Comparison of ENCODE assay signal across 9 mouse cellular contexts in the genomic region with DNA sequence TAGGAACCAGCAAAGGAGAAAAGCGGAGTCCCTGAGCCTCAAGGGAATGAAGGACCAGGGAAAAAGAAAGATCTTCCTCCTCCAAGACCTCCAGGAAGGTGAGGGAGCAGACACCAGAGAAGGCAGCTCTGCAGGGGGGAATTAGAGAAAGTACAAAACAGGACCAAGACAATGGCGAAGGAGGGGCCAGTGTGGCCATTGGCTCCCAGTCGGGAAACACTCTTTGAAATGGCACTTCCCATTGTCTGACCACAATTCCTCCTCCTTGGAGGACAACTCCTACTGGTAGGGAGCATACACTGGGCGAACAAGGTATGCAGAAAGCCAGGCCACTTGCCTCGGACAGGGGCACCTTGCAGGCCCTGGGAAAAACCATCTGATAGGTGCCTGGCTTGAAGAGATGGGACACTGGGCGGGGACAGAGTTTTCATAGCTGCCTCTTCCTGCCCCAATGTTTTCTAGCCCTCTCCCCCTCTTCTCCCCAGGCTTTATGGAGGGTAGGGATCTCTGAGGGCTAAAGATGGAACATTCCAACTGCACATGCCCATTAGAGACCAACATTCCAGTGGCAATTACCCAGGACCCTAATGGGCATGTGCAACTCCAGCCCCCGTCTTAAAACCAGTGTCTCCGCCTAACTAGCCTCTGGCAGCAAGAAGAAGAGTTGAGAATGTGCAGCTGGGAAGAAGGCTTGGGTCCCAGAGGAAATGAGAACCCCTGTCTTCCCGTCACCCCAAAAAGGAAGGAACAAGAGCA. TPM values are rescaled to one million over a fixed set of nuclear protein-coding genes. Genes with fewer than 3 reads are reported as not detected.
DNase-seq lines count a peak whose midpoint lies in the region; ATAC-seq and TF ChIP-seq lines count a peak whose summit lies in the region.
"Had no signal": no experiment of that assay in that cellular context is flagged by ENCODE, and none has a peak within 500 bp of the region (broad histone marks: within the 10 kb centered on the region; RNA-seq: fewer than 3 reads in every experiment).

No protein-coding gene starts in this region.

- no peaks in the 10 kb centered on the region for H3K36me3 ChIP-seq in ES-Bruce4 (ENCODE audit: control insufficient read depth, insufficient read depth, low read length, poor library complexity, severe bottlenecking)
- peaks cover 3% of the 10 kb centered on the region; the same call in 1 of the 2 replicates for H3K36me3 ChIP-seq in forebrain, postnatal 0 days (ENCODE audit: insufficient read depth)
- H3K36me3 ChIP-seq in midbrain, embryonic 12.5 days: peaks cover 19% of the 10 kb centered on the region

- no peak for ATAC-seq in forebrain, postnatal 0 days
- ATAC-seq in midbrain, embryonic 12.5 days (ENCODE audit: low FRiP score, low read depth): no peak

- peak; percentile 79 for TF ChIP-seq EP300 in ES-Bruce4 (IDR thresholded peaks at IDR 0.05; ENCODE audit: insufficient read depth, low read depth, low read length)

- H3K9ac ChIP-seq in ES-Bruce4 (ENCODE audit: low read depth, poor library complexity, severe bottlenecking): no peak overlapping the region
- H3K9ac ChIP-seq in forebrain, postnatal 0 days: 0 out of 2 replicates have a peak overlapping the region, but pooled peaks have one; percentile 15
- H3K9ac ChIP-seq in midbrain, embryonic 12.5 days (replicated peaks): peak overlapping the region; percentile 93
- H3K9ac ChIP-seq: liver, embryonic 14.5 days had no signal

- peaks cover 4% of the 10 kb centered on the region for H3K4me1 ChIP-seq in ES-Bruce4 (ENCODE audit: control insufficient read depth, insufficient read depth, low read length)
- peaks cover 42% of the 10 kb centered on the region for H3K4me1 ChIP-seq in forebrain, postnatal 0 days (ENCODE audit: insufficient read depth)
- peaks cover 79% of the 10 kb centered on the region for H3K4me1 ChIP-seq in midbrain, embryonic 12.5 days
- H3K4me1 ChIP-seq in cerebellum, adult 2 months (ENCODE audit: control insufficient read depth, insufficient read depth, low read length): no peaks in the 10 kb centered on the region

- peak; percentile 34 for DNase-seq in Muller cell, postnatal 12 days (ENCODE audit: inconsistent ontology term)
- DNase-seq in forebrain, postnatal 0 days: no peak
- no peak for DNase-seq in adrenal gland, postnatal 36 days
- DNase-seq in lung, postnatal 36 days: no peak
- DNase-seq in cerebellum, adult 2 months: no peak
- DNase-seq: kidney, postnatal 4 days had no signal

- no peak for TF ChIP-seq CTCF in ES-Bruce4 (IDR thresholded peaks at IDR 0.05; ENCODE audit: low read depth, low read length)
- TF ChIP-seq CTCF in forebrain, postnatal 0 days (IDR thresholded peaks at IDR 0.05; ENCODE audit: low read depth): no peak
- no peak for TF ChIP-seq CTCF in cerebellum, adult 2 months (IDR thresholded peaks at IDR 0.05; ENCODE audit: borderline replicate concordance, insufficient read depth, low read depth, low read length)

- H3K9me3 ChIP-seq in ES-Bruce4 (replicated peaks; ENCODE audit: control insufficient read depth, insufficient read depth, low read length, poor library complexity, severe bottlenecking): no peaks in the 10 kb centered on the region
- no peaks in the 10 kb centered on the region for H3K9me3 ChIP-seq in forebrain, postnatal 0 days (ENCODE audit: low read length)
- H3K9me3 ChIP-seq in midbrain, embryonic 12.5 days: no peaks in the 10 kb centered on the region

- 0 out of 2 replicates have a peak overlapping the region, but pooled peaks have one; percentile 3 for H3K27ac ChIP-seq in ES-Bruce4 (ENCODE audit: insufficient read depth, low read length)
- no peak overlapping the region for H3K27ac ChIP-seq in forebrain, postnatal 0 days (ENCODE audit: low read depth, low read length)
- H3K27ac ChIP-seq in midbrain, embryonic 12.5 days (replicated peaks): peak overlapping the region; percentile 97
- H3K27ac ChIP-seq in cerebellum, adult 2 months (ENCODE audit: insufficient read depth, low read length): no peak overlapping the region
- H3K27ac ChIP-seq: liver, embryonic 14.5 days had no signal

- H3K4me3 ChIP-seq in ES-Bruce4 (ENCODE audit: low read depth, low read length): no peak overlapping the region
- peak overlapping the region; percentile 97; the same call in 1 of the 2 replicates for H3K4me3 ChIP-seq in forebrain, postnatal 0 days (ENCODE audit: low read depth, low read length)
- H3K4me3 ChIP-seq in midbrain, embryonic 12.5 days: peak overlapping the region; percentile 92
- no peak overlapping the region for H3K4me3 ChIP-seq in cerebellum, adult 2 months (replicated peaks; ENCODE audit: insufficient read depth, low read depth, low read length)

- 17% methylated on average over 9 of the region's 9 CpGs for WGBS in forebrain, postnatal 0 days
- WGBS in midbrain, embryonic 12.5 days: 10% methylated on average over 9 of the region's 9 CpGs
- 63% methylated on average over 9 of the region's 9 CpGs for WGBS in cerebellum, adult 2 months

- no peak for TF ChIP-seq POLR2A in ES-Bruce4 (IDR thresholded peaks at IDR 0.05; ENCODE audit: insufficient read depth, low read length)
- no peak for TF ChIP-seq POLR2A in cerebellum, adult 2 months (IDR thresholded peaks at IDR 0.05; ENCODE audit: borderline replicate concordance, insufficient read depth, low read length)

- no peaks in the 10 kb centered on the region for H3K27me3 ChIP-seq in ES-Bruce4 (ENCODE audit: control insufficient read depth, insufficient read depth, low read length, poor library complexity, severe bottlenecking)
- no peaks in the 10 kb centered on the region for H3K27me3 ChIP-seq in forebrain, postnatal 0 days (ENCODE audit: insufficient read depth, low read length)
- H3K27me3 ChIP-seq in midbrain, embryonic 12.5 days: no peaks in the 10 kb centered on the region
- H3K27me3 ChIP-seq in cerebellum, adult 2 months (ENCODE audit: control insufficient read depth, insufficient read depth, low read length): no peaks in the 10 kb centered on the region

- H3K4me2 ChIP-seq in forebrain, postnatal 0 days (ENCODE audit: low read depth): peak overlapping the region; percentile 73
- peak overlapping the region; percentile 81 for H3K4me2 ChIP-seq in midbrain, embryonic 12.5 days (replicated peaks)

RNA-seq across cellular contexts. Expression of a gene that starts 3.9 kb away (rescaled TPM):
- 29.7 and 33.8 TPM in 2 replicates for polyA plus RNA-seq in ES-Bruce4 (2011; ENCODE audit: insufficient read depth, insufficient read length, low read depth, missing spikeins)
- total RNA-seq in forebrain, postnatal 0 days (2014; rRNA removed): 47.2 and 63.4 TPM in 2 replicates
- polyA plus RNA-seq in forebrain, postnatal 0 days (2015; fragmentation: Nextera tagmentation; extraction: Ambion mirVana): 35.3 and 37.3 TPM in 2 replicates
- polyA plus RNA-seq in midbrain, embryonic 12.5 days (2016; fragmentation: Nextera tagmentation; extraction: Ambion mirVana): 56.9 and 60.9 TPM in 2 replicates
- 1 to 10 TPM; 2.5 to 5.7 TPM for total RNA-seq in adrenal gland, postnatal 36 days (2021)
- polyA plus RNA-seq in cerebellum, adult 2 months (2012; rRNA removed): 10.5 and 13.1 TPM in 2 replicates

RNA-seq across cellular contexts. Expression of a gene that starts 33.1 kb away (rescaled TPM):
- polyA plus RNA-seq in ES-Bruce4 (2011; ENCODE audit: insufficient read depth, insufficient read length, low read depth, missing spikeins): not detected in 2 replicates
- total RNA-seq in forebrain, postnatal 0 days (2014; rRNA removed): 0.95 and 1.0 TPM in 2 replicates
- 0.20 and 0.47 TPM in 2 replicates for polyA plus RNA-seq in forebrain, postnatal 0 days (2015; fragmentation: Nextera tagmentation; extraction: Ambion mirVana)
- polyA plus RNA-seq in midbrain, embryonic 12.5 days (2016; fragmentation: Nextera tagmentation; extraction: Ambion mirVana): 11.1 and 11.5 TPM in 2 replicates
- total RNA-seq in adrenal gland, postnatal 36 days (2021): not detected
- 0.05 and 0.07 TPM in 2 replicates for polyA plus RNA-seq in cerebellum, adult 2 months (2012; rRNA removed)
- polyA plus RNA-seq: liver, embryonic 14.5 days had no signal

RNA-seq across cellular contexts. Expression of a gene that starts 58.0 kb away (rescaled TPM):
- 161 and 163 TPM in 2 replicates for polyA plus RNA-seq in ES-Bruce4 (2011; ENCODE audit: insufficient read depth, insufficient read length, low read depth, missing spikeins)
- total RNA-seq in forebrain, postnatal 0 days (2014; rRNA removed): 199 and 241 TPM in 2 replicates
- 127 and 151 TPM in 2 replicates for polyA plus RNA-seq in forebrain, postnatal 0 days (2015; fragmentation: Nextera tagmentation; extraction: Ambion mirVana)
- 219 and 220 TPM in 2 replicates for polyA plus RNA-seq in midbrain, embryonic 12.5 days (2016; fragmentation: Nextera tagmentation; extraction: Ambion mirVana)
- total RNA-seq in adrenal gland, postnatal 36 days (2021): 100 to 1,000 TPM; 178 to 197 TPM
- 125 and 131 TPM in 2 replicates for polyA plus RNA-seq in cerebellum, adult 2 months (2012; rRNA removed)

RNA-seq across cellular contexts. Expression of a gene that starts 58.3 kb away (rescaled TPM):
- polyA plus RNA-seq in ES-Bruce4 (2011; ENCODE audit: insufficient read depth, insufficient read length, low read depth, missing spikeins): 54.2 and 56.2 TPM in 2 replicates
- total RNA-seq in forebrain, postnatal 0 days (2014; rRNA removed): 61.9 and 73.1 TPM in 2 replicates
- 77.1 and 93.9 TPM in 2 replicates for polyA plus RNA-seq in forebrain, postnatal 0 days (2015; fragmentation: Nextera tagmentation; extraction: Ambion mirVana)
- polyA plus RNA-seq in midbrain, embryonic 12.5 days (2016; fragmentation: Nextera tagmentation; extraction: Ambion mirVana): 123 and 128 TPM in 2 replicates
- 100 to 1,000 TPM in 1 of 2 experiments, 10 to 100 TPM in 1; 94.4 to 101 TPM for total RNA-seq in adrenal gland, postnatal 36 days (2021)
- 84.3 and 89.3 TPM in 2 replicates for polyA plus RNA-seq in cerebellum, adult 2 months (2012; rRNA removed)

Comparison
In these comparisons a context has a peak if more than half of its experiments do, and no peak if none do; other contexts are left out.
1. H3K27ac ChIP-seq: peak in ES-Bruce4 (single experiment) and midbrain, embryonic 12.5 days (single experiment); none in forebrain, postnatal 0 days (single experiment) and cerebellum, adult 2 months (single experiment).
2. H3K4me3 ChIP-seq: peak in forebrain, postnatal 0 days (single experiment) and midbrain, embryonic 12.5 days (single experiment); none in ES-Bruce4 (single experiment) and cerebellum, adult 2 months (single experiment).